ENCODE assay signal across 28 mouse cellular contexts in genomic region chr17:31672279-31672678, GRCm38 (mm10). TPM values are rescaled to one million over a fixed set of nuclear protein-coding genes. Genes with fewer than 3 reads are reported as not detected.
A peak's percentile ranks its signal among the peaks of the same experiment; 100 is the strongest.
DNase-seq lines count a peak whose midpoint lies in the region; ATAC-seq and TF ChIP-seq lines count a peak whose summit lies in the region.
"Had no signal": no experiment of that assay in that cellular context is flagged by ENCODE, and none has a peak within 500 bp of the region (broad histone marks: within the 10 kb centered on the region; RNA-seq: fewer than 3 reads in every experiment).

No protein-coding gene starts in this region.

- H3K36me3 ChIP-seq in hindbrain, embryonic 10.5 days = no peaks in the 10 kb centered on the region
- H3K36me3 ChIP-seq in hindbrain, embryonic 12.5 days = no peaks in the 10 kb centered on the region
- no peaks in the 10 kb centered on the region for H3K36me3 ChIP-seq in liver, embryonic 15.5 days (replicated peaks)
- H3K36me3 ChIP-seq in liver, embryonic 12.5 days = no peaks in the 10 kb centered on the region
- H3K36me3 ChIP-seq in embryonic facial prominence, embryonic 10.5 days (replicated peaks) = no peaks in the 10 kb centered on the region
- H3K36me3 ChIP-seq in liver, postnatal 0 days (replicated peaks; ENCODE audit: insufficient read depth, low read length) = no peaks in the 10 kb centered on the region
- no peaks in the 10 kb centered on the region for H3K36me3 ChIP-seq in limb, embryonic 10.5 days
- H3K36me3 ChIP-seq: embryonic facial prominence, embryonic 13.5 days; embryonic facial prominence, embryonic 15.5 days; forebrain, embryonic 10.5 days; forebrain, embryonic 12.5 days; G1E had no signal

- TF ChIP-seq EP300 in liver, postnatal 0 days (IDR thresholded peaks at IDR 0.05; ENCODE audit: low read depth) = no peak

- no peaks in the 10 kb centered on the region for H3K27me3 ChIP-seq in hindbrain, embryonic 10.5 days (ENCODE audit: insufficient read depth, poor library complexity, severe bottlenecking)
- H3K27me3 ChIP-seq in hindbrain, embryonic 12.5 days = no peaks in the 10 kb centered on the region
- H3K27me3 ChIP-seq in liver, embryonic 15.5 days = peaks cover 3% of the 10 kb centered on the region; the same call in 1 of the 2 replicates
- peaks cover 4% of the 10 kb centered on the region for H3K27me3 ChIP-seq in liver, embryonic 12.5 days (replicated peaks)
- H3K27me3 ChIP-seq in embryonic facial prominence, embryonic 10.5 days (replicated peaks; ENCODE audit: low read depth, poor library complexity, severe bottlenecking) = no peaks in the 10 kb centered on the region
- 0 out of 2 replicates have a peak, but pooled peaks cover 2% of the 10 kb centered on the region for H3K27me3 ChIP-seq in liver, postnatal 0 days (ENCODE audit: insufficient read depth, low read length)
- H3K27me3 ChIP-seq in limb, embryonic 10.5 days (ENCODE audit: low read depth, poor library complexity, severe bottlenecking) = 0 out of 2 replicates have a peak, but pooled peaks cover 4% of the 10 kb centered on the region
- H3K27me3 ChIP-seq: embryonic facial prominence, embryonic 13.5 days; embryonic facial prominence, embryonic 15.5 days; forebrain, embryonic 12.5 days; Patski had no signal

- no peak for ATAC-seq in hindbrain, embryonic 12.5 days (ENCODE audit: low FRiP score)
- peak; percentile 28; the same call in 1 of the 2 replicates for ATAC-seq in liver, embryonic 15.5 days (ENCODE audit: insufficient read depth)
- ATAC-seq in liver, embryonic 12.5 days = no peak
- peak; percentile 47; the same call in 1 of the 2 replicates for ATAC-seq in liver, postnatal 0 days
- ATAC-seq: activated CD4-positive, CD25-positive, alpha-beta regulatory T cell, adult 4 months; CD4-positive, CD25-positive, alpha-beta regulatory T cell, adult 4 months; forebrain, embryonic 14.5 days; Patski had no signal

- peak overlapping the region; percentile 64; the same call in 1 of the 2 replicates for H3K27ac ChIP-seq in hindbrain, embryonic 10.5 days
- no peak overlapping the region for H3K27ac ChIP-seq in hindbrain, embryonic 12.5 days
- H3K27ac ChIP-seq in liver, embryonic 15.5 days (replicated peaks) = peak overlapping the region; percentile 48; the same call in 1 of the 2 replicates
- no peak overlapping the region for H3K27ac ChIP-seq in liver, embryonic 12.5 days
- 0 out of 2 replicates have a peak overlapping the region, but pooled peaks have one; percentile 24 for H3K27ac ChIP-seq in embryonic facial prominence, embryonic 10.5 days (replicated peaks)
- H3K27ac ChIP-seq in liver, postnatal 0 days (ENCODE audit: low read depth) = no peak overlapping the region
- H3K27ac ChIP-seq in limb, embryonic 10.5 days = no peak overlapping the region
- H3K27ac ChIP-seq: embryonic facial prominence, embryonic 13.5 days; embryonic facial prominence, embryonic 15.5 days; forebrain, embryonic 10.5 days; forebrain, embryonic 12.5 days had no signal

- 89% methylated on average over 12 of the region's 12 CpGs for WGBS in hindbrain, embryonic 10.5 days
- 87% methylated on average over 12 of the region's 12 CpGs for WGBS in hindbrain, embryonic 12.5 days
- WGBS in liver, embryonic 15.5 days (ENCODE audit: insufficient replicate concordance) = 66% methylated on average over 12 of the region's 12 CpGs
- 75% methylated on average over 12 of the region's 12 CpGs for WGBS in liver, embryonic 12.5 days (ENCODE audit: insufficient replicate concordance)
- WGBS in embryonic facial prominence, embryonic 10.5 days = 86% methylated on average over 12 of the region's 12 CpGs
- WGBS in liver, postnatal 0 days (ENCODE audit: insufficient replicate concordance) = 68% methylated on average over 12 of the region's 12 CpGs
- 93% methylated on average over 12 of the region's 12 CpGs for WGBS in limb, embryonic 10.5 days

- H3K4me3 ChIP-seq in hindbrain, embryonic 10.5 days = no peak overlapping the region
- H3K4me3 ChIP-seq in hindbrain, embryonic 12.5 days = no peak overlapping the region
- no peak overlapping the region for H3K4me3 ChIP-seq in liver, embryonic 15.5 days (replicated peaks)
- H3K4me3 ChIP-seq in liver, embryonic 12.5 days = no peak overlapping the region
- no peak overlapping the region for H3K4me3 ChIP-seq in embryonic facial prominence, embryonic 10.5 days
- H3K4me3 ChIP-seq in liver, postnatal 0 days (ENCODE audit: low read depth, low read length) = no peak overlapping the region
- H3K4me3 ChIP-seq in limb, embryonic 10.5 days = no peak overlapping the region
- H3K4me3 ChIP-seq: embryonic facial prominence, embryonic 13.5 days; embryonic facial prominence, embryonic 15.5 days; erythroblast, embryonic 14.5 days; forebrain, embryonic 10.5 days; forebrain, embryonic 12.5 days had no signal

- intact Hi-C loops in left cerebral cortex, postnatal 36 days (cut with DNase I) = no loop called here

- H3K9me3 ChIP-seq in hindbrain, embryonic 10.5 days = no peaks in the 10 kb centered on the region
- H3K9me3 ChIP-seq in hindbrain, embryonic 12.5 days (replicated peaks) = no peaks in the 10 kb centered on the region
- H3K9me3 ChIP-seq in liver, embryonic 15.5 days (replicated peaks) = no peaks in the 10 kb centered on the region
- no peaks in the 10 kb centered on the region for H3K9me3 ChIP-seq in liver, embryonic 12.5 days (replicated peaks)
- H3K9me3 ChIP-seq in embryonic facial prominence, embryonic 10.5 days = no peaks in the 10 kb centered on the region
- no peaks in the 10 kb centered on the region for H3K9me3 ChIP-seq in liver, postnatal 0 days (ENCODE audit: low read length)
- no peaks in the 10 kb centered on the region for H3K9me3 ChIP-seq in limb, embryonic 10.5 days (replicated peaks)
- H3K9me3 ChIP-seq: embryonic facial prominence, embryonic 13.5 days; embryonic facial prominence, embryonic 15.5 days; forebrain, embryonic 10.5 days; forebrain, embryonic 12.5 days; G1E had no signal

- DNase-seq in hindbrain, embryonic 10.5 days (ENCODE audit: low spot score) = no peak
- no peak for DNase-seq in embryonic facial prominence, embryonic 10.5 days (ENCODE audit: low spot score)
- DNase-seq in liver, postnatal 0 days = no peak
- DNase-seq in left cerebral cortex, postnatal 36 days (ENCODE audit: low spot score in 2 of 2) = no peak
- DNase-seq in limb, embryonic 10.5 days (ENCODE audit: low spot score) = no peak
- DNase-seq: adrenal gland, adult 8-10 months; adrenal gland, postnatal 14 days; adrenal gland, postnatal 36 days; B cell, adult 2 months; cerebellum, adult 11-12 months; cerebellum, adult 2 months; cerebellum, adult 9-10 months; cerebellum, postnatal 10 days; cerebellum, postnatal 25 days had no signal

- no peak overlapping the region for H3K9ac ChIP-seq in hindbrain, embryonic 12.5 days
- no peak overlapping the region for H3K9ac ChIP-seq in liver, embryonic 15.5 days
- H3K9ac ChIP-seq in liver, embryonic 12.5 days = no peak overlapping the region
- H3K9ac ChIP-seq in liver, postnatal 0 days (replicated peaks) = no peak overlapping the region
- H3K9ac ChIP-seq: embryonic facial prominence, embryonic 13.5 days; embryonic facial prominence, embryonic 15.5 days; forebrain, embryonic 12.5 days had no signal

- H3K4me2 ChIP-seq in hindbrain, embryonic 12.5 days (replicated peaks) = no peak overlapping the region
- no peak overlapping the region for H3K4me2 ChIP-seq in liver, embryonic 15.5 days
- no peak overlapping the region for H3K4me2 ChIP-seq in liver, embryonic 12.5 days
- H3K4me2 ChIP-seq in liver, postnatal 0 days (ENCODE audit: low read depth, low read length) = 0 out of 2 replicates have a peak overlapping the region, but pooled peaks have one; percentile 2
- H3K4me2 ChIP-seq: embryonic facial prominence, embryonic 13.5 days; embryonic facial prominence, embryonic 15.5 days; forebrain, embryonic 12.5 days had no signal

- no peak for TF ChIP-seq CTCF in liver, postnatal 0 days (IDR thresholded peaks at IDR 0.05; ENCODE audit: low read depth)

- H3K4me1 ChIP-seq in hindbrain, embryonic 10.5 days (replicated peaks) = peaks cover 31% of the 10 kb centered on the region
- peaks cover 9% of the 10 kb centered on the region for H3K4me1 ChIP-seq in hindbrain, embryonic 12.5 days
- peaks cover 4% of the 10 kb centered on the region; the same call in 1 of the 2 replicates for H3K4me1 ChIP-seq in liver, embryonic 15.5 days (replicated peaks)
- H3K4me1 ChIP-seq in liver, embryonic 12.5 days = peaks cover 4% of the 10 kb centered on the region; the same call in 1 of the 2 replicates
- peaks cover 17% of the 10 kb centered on the region for H3K4me1 ChIP-seq in embryonic facial prominence, embryonic 10.5 days
- peaks cover 4% of the 10 kb centered on the region; the same call in 1 of the 2 replicates for H3K4me1 ChIP-seq in liver, postnatal 0 days (ENCODE audit: insufficient read depth)
- peaks cover 7% of the 10 kb centered on the region; the same call in 1 of the 2 replicates for H3K4me1 ChIP-seq in limb, embryonic 10.5 days
- H3K4me1 ChIP-seq: embryonic facial prominence, embryonic 13.5 days; embryonic facial prominence, embryonic 15.5 days had no signal

RNA-seq across cellular contexts. Expression of gene Cryaa, which starts 5.3 kb away (rescaled TPM):
- polyA plus RNA-seq in hindbrain, embryonic 10.5 days (2016; fragmentation: Nextera tagmentation; extraction: Ambion mirVana) = not detected in 2 replicates
- polyA plus RNA-seq in hindbrain, embryonic 12.5 days (2016; fragmentation: Nextera tagmentation; extraction: Ambion mirVana) = not detected in 2 replicates
- not detected in 2 replicates for polyA plus RNA-seq in liver, embryonic 15.5 days (2015; fragmentation: Nextera tagmentation; extraction: Ambion mirVana)
- 0.16 TPM in 1 of 2 replicates, not detected in the other for polyA plus RNA-seq in liver, embryonic 12.5 days (2016; fragmentation: Nextera tagmentation; extraction: Ambion mirVana)
- polyA plus RNA-seq in embryonic facial prominence, embryonic 10.5 days (2016; fragmentation: Nextera tagmentation; extraction: Ambion mirVana) = 0.77 TPM in 1 of 2 replicates, not detected in the other
- not detected in 2 replicates for polyA plus RNA-seq in liver, postnatal 0 days (2015; fragmentation: Nextera tagmentation; extraction: Ambion mirVana)
- total RNA-seq in left cerebral cortex, postnatal 36 days (2021) = not detected
- not detected in 2 replicates for polyA plus RNA-seq in limb, embryonic 10.5 days (2016; fragmentation: Nextera tagmentation; extraction: Ambion mirVana)
- total RNA-seq: adrenal gland, adult 18-20 months; adrenal gland, adult 8-10 months; adrenal gland, postnatal 14 days; adrenal gland, postnatal 36 days; G1E had no signal
- polyA plus RNA-seq: activated CD4-positive, CD25-positive, alpha-beta regulatory T cell, adult 4 months; CD4-positive, CD25-positive, alpha-beta regulatory T cell, adult 4 months; embryonic facial prominence, embryonic 13.5 days; erythroblast, embryonic 14.5 days; forebrain, embryonic 10.5 days; forebrain, embryonic 12.5 days; G1E; Patski had no signal

RNA-seq across cellular contexts. Expression of gene U2af1, which starts 13.6 kb away (rescaled TPM):
- polyA plus RNA-seq in hindbrain, embryonic 10.5 days (2016; fragmentation: Nextera tagmentation; extraction: Ambion mirVana) = 344 and 443 TPM in 2 replicates
- 293 and 303 TPM in 2 replicates for polyA plus RNA-seq in hindbrain, embryonic 12.5 days (2016; fragmentation: Nextera tagmentation; extraction: Ambion mirVana)
- 138 and 139 TPM in 2 replicates for polyA plus RNA-seq in liver, embryonic 15.5 days (2015; fragmentation: Nextera tagmentation; extraction: Ambion mirVana)
- 258 and 270 TPM in 2 replicates for polyA plus RNA-seq in liver, embryonic 12.5 days (2016; fragmentation: Nextera tagmentation; extraction: Ambion mirVana)
- polyA plus RNA-seq in embryonic facial prominence, embryonic 10.5 days (2016; fragmentation: Nextera tagmentation; extraction: Ambion mirVana) = 464 and 498 TPM in 2 replicates
- 118 and 124 TPM in 2 replicates for polyA plus RNA-seq in liver, postnatal 0 days (2015; fragmentation: Nextera tagmentation; extraction: Ambion mirVana)
- 100 to 1,000 TPM; 112 to 118 TPM for total RNA-seq in left cerebral cortex, postnatal 36 days (2021)
- 473 and 525 TPM in 2 replicates for polyA plus RNA-seq in limb, embryonic 10.5 days (2016; fragmentation: Nextera tagmentation; extraction: Ambion mirVana)

RNA-seq across cellular contexts. Expression of gene Cbs, which starts 35.2 kb away (rescaled TPM):
- 0.99 and 1.5 TPM in 2 replicates for polyA plus RNA-seq in hindbrain, embryonic 10.5 days (2016; fragmentation: Nextera tagmentation; extraction: Ambion mirVana)
- 2.3 and 3.3 TPM in 2 replicates for polyA plus RNA-seq in hindbrain, embryonic 12.5 days (2016; fragmentation: Nextera tagmentation; extraction: Ambion mirVana)
- 35.7 and 50.7 TPM in 2 replicates for polyA plus RNA-seq in liver, embryonic 15.5 days (2015; fragmentation: Nextera tagmentation; extraction: Ambion mirVana)
- polyA plus RNA-seq in liver, embryonic 12.5 days (2016; fragmentation: Nextera tagmentation; extraction: Ambion mirVana) = 6.3 TPM in 2 replicates
- polyA plus RNA-seq in embryonic facial prominence, embryonic 10.5 days (2016; fragmentation: Nextera tagmentation; extraction: Ambion mirVana) = 2.5 and 2.8 TPM in 2 replicates
- polyA plus RNA-seq in liver, postnatal 0 days (2015; fragmentation: Nextera tagmentation; extraction: Ambion mirVana) = 63.7 and 70.1 TPM in 2 replicates
- total RNA-seq in left cerebral cortex, postnatal 36 days (2021) = 10 to 100 TPM; 34.8 to 50.0 TPM
- polyA plus RNA-seq in limb, embryonic 10.5 days (2016; fragmentation: Nextera tagmentation; extraction: Ambion mirVana) = 1.9 and 2.3 TPM in 2 replicates
- polyA plus RNA-seq: G1E had no signal

Comparison
In these comparisons a context has a peak if more than half of its experiments do, and no peak if none do; other contexts are left out.
1. H3K27ac ChIP-seq: peak in hindbrain, embryonic 10.5 days (single experiment), liver, embryonic 15.5 days (single experiment) and embryonic facial prominence, embryonic 10.5 days (single experiment); none in hindbrain, embryonic 12.5 days (single experiment), liver, embryonic 12.5 days (single experiment), liver, postnatal 0 days (single experiment) and limb, embryonic 10.5 days (single experiment).
2. ATAC-seq: peak in liver, embryonic 15.5 days (single experiment) and liver, postnatal 0 days (single experiment); none in hindbrain, embryonic 12.5 days (single experiment) and liver, embryonic 12.5 days (single experiment).